Mouse (Mus musculus) intestine, embryonic 15.5 days (tissue): ENCODE measurements at regions not wholly inside any gene's neighbourhood (a gene's known extent, or its start where the extent isn't known, plus 50 kb on each side); places are given as distances from the start of the nearest gene placed in this dataset.

Source experiments
- ATAC-seq: fragments of 200-750 bp; cut with Nextera tagmentation; 2 replicates; pipeline ENCODE4 v1.8.0; 2017; ENCODE audit warnings: moderate TSS enrichment, moderate library complexity
- H3K27ac ChIP-seq: fragments of 300-500 bp; sonication (generic); 2 replicates; pipeline ENCODE4 v1.5.1; 2015; ENCODE audit warnings: mild to moderate bottlenecking, inconsistent platforms
- H3K27me3 ChIP-seq: fragments of 300-500 bp; sonication (generic); replicated peaks from 2 replicates; pipeline ENCODE4 v1.6.1; 2015; ENCODE audit warnings: inconsistent platforms
- H3K36me3 ChIP-seq: fragments of 300-500 bp; sonication (generic); 2 replicates; pipeline ENCODE4 v1.6.1; 2015; ENCODE audit warnings: inconsistent platforms
- H3K4me1 ChIP-seq: fragments of 300-500 bp; sonication (generic); replicated peaks from 2 replicates; pipeline ENCODE4 v1.6.1; 2015; ENCODE audit warnings: inconsistent platforms
- H3K4me2 ChIP-seq: fragments of 300-500 bp; sonication (generic); replicated peaks from 2 replicates; pipeline ENCODE4 v1.6.1; 2015; ENCODE audit warnings: mild to moderate bottlenecking, inconsistent platforms
- H3K4me3 ChIP-seq: fragments of 300-500 bp; sonication (generic); replicated peaks from 2 replicates; pipeline ENCODE4 v1.5.1; 2015; ENCODE audit warnings: inconsistent platforms
- H3K9ac ChIP-seq: fragments of 300-500 bp; sonication (generic); 2 replicates; pipeline ENCODE4 v1.6.1; 2015; ENCODE audit warnings: inconsistent platforms
- H3K9me3 ChIP-seq: fragments of 300-500 bp; sonication (generic); 2 replicates; pipeline ENCODE4 v1.6.1; 2016; ENCODE audit warnings: inconsistent platforms
- WGBS: fragments of 180-500 bp; shearing (Covaris S2); methylation state at CpG from one replicate; pipeline ENCODE4 v1.1.7; 2015; 5-methylcytosine and 5-hydroxymethylcytosine counted together

- no peak overlapping the region for H3K27ac ChIP-seq
- no peaks in the 10 kb centered on the region for H3K4me1 ChIP-seq
- no peak overlapping the region for H3K4me3 ChIP-seq
- H3K9me3 ChIP-seq = no peaks in the 10 kb centered on the region
- ATAC-seq = no peak
- H3K9ac ChIP-seq = no peak overlapping the region
- no peak overlapping the region for H3K4me2 ChIP-seq
- no peaks in the 10 kb centered on the region for H3K36me3 ChIP-seq
- 76% methylated on average over 7 of the region's 7 CpGs for WGBS
- no peaks in the 10 kb centered on the region for H3K27me3 ChIP-seq
Observed at GRCm38 (mm10) chr8:86316236-86316635, 264.2 kb downstream of the Abcc12 start.

- H3K9ac ChIP-seq = no peak overlapping the region
- no peaks in the 10 kb centered on the region for H3K27me3 ChIP-seq
- no peak overlapping the region for H3K4me2 ChIP-seq
- H3K4me1 ChIP-seq = no peaks in the 10 kb centered on the region
- 76% methylated on average over 2 of the region's 2 CpGs for WGBS
- H3K9me3 ChIP-seq = no peaks in the 10 kb centered on the region
- no peak for ATAC-seq
- no peaks in the 10 kb centered on the region for H3K36me3 ChIP-seq
- no peak overlapping the region for H3K4me3 ChIP-seq
- H3K27ac ChIP-seq = no peak overlapping the region
Observed at GRCm38 (mm10) chr8:86309460-86309859, 271.0 kb downstream of the Abcc12 start.

- 79% methylated on average over 3 of the region's 3 CpGs for WGBS
- H3K4me2 ChIP-seq = no peak overlapping the region
- no peaks in the 10 kb centered on the region for H3K36me3 ChIP-seq
- H3K4me3 ChIP-seq = no peak overlapping the region
- no peak overlapping the region for H3K9ac ChIP-seq
- H3K4me1 ChIP-seq = no peaks in the 10 kb centered on the region
- ATAC-seq = no peak
- no peaks in the 10 kb centered on the region for H3K9me3 ChIP-seq
- H3K27me3 ChIP-seq = no peaks in the 10 kb centered on the region
- H3K27ac ChIP-seq = no peak overlapping the region
Observed at GRCm38 (mm10) chr8:86307339-86307738, 273.1 kb downstream of the Abcc12 start.

DNA sequence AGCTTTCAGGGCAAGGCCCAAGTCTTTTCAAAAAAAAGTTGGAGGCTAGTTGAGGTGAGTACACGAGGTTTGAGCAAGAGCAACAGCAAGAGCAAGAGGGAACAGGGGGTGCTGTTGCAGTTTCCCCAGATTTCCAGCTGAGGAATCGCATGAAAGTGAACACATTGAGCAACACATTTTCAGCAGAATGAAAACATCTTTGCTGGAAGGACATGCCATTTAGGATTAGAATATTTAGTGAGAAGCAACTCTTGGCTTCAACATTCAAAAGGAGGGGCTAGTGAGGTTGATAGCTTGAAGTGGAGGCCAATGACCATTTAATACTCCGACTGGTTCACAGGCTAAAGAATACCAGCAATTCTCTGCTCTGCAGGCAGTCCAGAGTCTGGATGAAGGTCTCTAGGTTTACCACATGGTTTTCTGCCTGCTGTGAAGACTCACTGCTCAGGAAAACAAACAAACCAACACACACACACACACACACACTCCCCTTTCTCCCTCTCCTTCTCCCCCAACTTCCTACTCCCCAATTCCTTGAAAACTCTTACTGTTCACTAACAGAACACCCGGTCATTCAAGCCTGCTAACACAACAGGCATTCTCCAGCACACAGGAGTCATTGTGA lies 278.5 kb downstream of the Abcc12 start:
- Histone ChIP-seq H3K9ac (no peak overlapping the region), H3K4me3 (no peak overlapping the region), H3K27me3 (no peaks in the 10 kb centered on the region), H3K9me3 (no peaks in the 10 kb centered on the region), H3K4me2 (no peak overlapping the region), H3K4me1 (no peaks in the 10 kb centered on the region), H3K27ac (no peak overlapping the region), H3K36me3 (no peaks in the 10 kb centered on the region)
- WGBS = 61% methylated on average over 4 of the region's 4 CpGs
- ATAC-seq = no peak

DNA sequence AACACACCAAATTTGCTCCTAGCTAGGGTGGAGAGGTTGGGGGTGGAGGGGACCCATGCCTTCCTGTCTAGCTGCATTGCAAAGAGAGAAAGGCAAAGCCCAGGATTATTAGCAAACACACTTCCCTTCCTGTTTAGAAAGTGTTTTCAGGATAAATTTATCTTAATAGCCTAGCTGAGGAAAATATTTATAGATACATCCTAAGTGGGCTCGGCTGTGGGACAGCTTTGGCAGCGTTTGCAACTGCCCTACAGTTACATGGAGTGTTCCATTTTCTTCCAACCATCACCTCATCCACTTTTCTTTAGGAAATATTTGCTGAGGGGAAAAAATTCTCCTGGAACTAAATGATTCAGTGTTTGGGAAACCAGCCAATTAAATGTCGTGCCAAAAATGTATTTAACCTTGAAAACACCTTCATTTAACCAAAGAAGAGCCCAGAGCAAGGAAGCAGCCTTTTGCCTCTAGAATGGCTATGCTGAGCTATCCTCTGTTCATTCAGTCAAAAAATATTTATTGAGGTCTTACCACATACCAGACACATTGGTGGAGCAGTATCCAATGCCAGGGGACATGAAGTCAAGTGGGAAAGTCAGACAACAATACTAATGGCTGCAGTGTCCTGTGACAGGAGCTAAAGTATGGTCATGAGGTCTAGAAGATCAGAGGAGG lies 291.6 kb downstream of the Abcc12 start:
- Histone ChIP-seq H3K9ac (no peak overlapping the region), H3K9me3 (no peaks in the 10 kb centered on the region), H3K4me1 (no peaks in the 10 kb centered on the region), H3K4me2 (no peak overlapping the region), H3K4me3 (no peak overlapping the region), H3K27me3 (no peaks in the 10 kb centered on the region), H3K36me3 (no peaks in the 10 kb centered on the region), H3K27ac (no peak overlapping the region)
- WGBS = 46% methylated on average over 3 of the region's 3 CpGs
- ATAC-seq = no peak

- ATAC-seq = no peak
- Histone ChIP-seq H3K27me3 (no peaks in the 10 kb centered on the region), H3K27ac (no peak overlapping the region), H3K4me3 (no peak overlapping the region), H3K4me1 (no peaks in the 10 kb centered on the region), H3K36me3 (no peaks in the 10 kb centered on the region), H3K9ac (no peak overlapping the region), H3K4me2 (no peak overlapping the region), H3K9me3 (no peaks in the 10 kb centered on the region)
- 54% methylated on average over 7 of the region's 7 CpGs for WGBS
Observed at GRCm38 (mm10) chr8:86282922-86283321, 297.6 kb downstream of the Abcc12 start.

GRCm38 (mm10) chr8:86280093-86280721 lies 300.3 kb downstream of the Abcc12 start:
- no peak overlapping the region for H3K9ac ChIP-seq
- no peak overlapping the region for H3K4me2 ChIP-seq
- H3K4me1 ChIP-seq = no peaks in the 10 kb centered on the region
- H3K27me3 ChIP-seq = no peaks in the 10 kb centered on the region
- no peak overlapping the region for H3K27ac ChIP-seq
- no peak for ATAC-seq
- no peak overlapping the region for H3K4me3 ChIP-seq
- no peaks in the 10 kb centered on the region for H3K36me3 ChIP-seq
- H3K9me3 ChIP-seq = no peaks in the 10 kb centered on the region
- WGBS = 71% methylated on average over 18 of the region's 18 CpGs

- H3K4me3 ChIP-seq = no peak overlapping the region
- H3K9me3 ChIP-seq = no peaks in the 10 kb centered on the region
- H3K27me3 ChIP-seq = no peaks in the 10 kb centered on the region
- WGBS = 70% methylated on average over 4 of the region's 4 CpGs
- H3K4me2 ChIP-seq = no peak overlapping the region
- no peak overlapping the region for H3K9ac ChIP-seq
- ATAC-seq = no peak
- H3K27ac ChIP-seq = no peak overlapping the region
- no peaks in the 10 kb centered on the region for H3K4me1 ChIP-seq
- no peaks in the 10 kb centered on the region for H3K36me3 ChIP-seq
Observed at GRCm38 (mm10) chr8:86275699-86276098, 304.8 kb downstream of the Abcc12 start.

DNA sequence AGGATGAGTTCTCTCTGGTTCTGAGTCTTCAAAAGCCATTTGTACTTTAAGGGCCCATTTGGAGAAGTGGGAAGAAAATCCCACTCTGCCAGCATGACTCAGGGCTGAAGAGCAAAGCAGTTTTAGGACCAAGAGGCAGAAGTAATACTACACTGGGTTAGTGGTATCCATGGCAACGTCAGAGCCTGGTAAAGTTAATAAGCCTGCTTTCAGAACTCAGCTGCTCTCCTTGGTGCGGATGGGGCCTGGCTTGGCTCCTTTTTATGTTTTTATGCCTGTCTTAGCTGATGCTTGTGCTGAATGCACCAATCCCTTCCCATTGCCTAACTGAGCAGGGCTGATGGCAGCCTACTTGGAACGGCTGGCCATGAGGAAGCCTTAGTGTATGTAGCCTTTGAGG lies 306.7 kb downstream of the Abcc12 start:
- Histone ChIP-seq H3K4me2 (no peak overlapping the region), H3K9me3 (no peaks in the 10 kb centered on the region), H3K9ac (no peak overlapping the region), H3K4me1 (no peaks in the 10 kb centered on the region), H3K27ac (no peak overlapping the region), H3K4me3 (no peak overlapping the region), H3K36me3 (no peaks in the 10 kb centered on the region), H3K27me3 (no peaks in the 10 kb centered on the region)
- WGBS = 46% methylated on average over 3 of the region's 3 CpGs
- no peak for ATAC-seq

DNA sequence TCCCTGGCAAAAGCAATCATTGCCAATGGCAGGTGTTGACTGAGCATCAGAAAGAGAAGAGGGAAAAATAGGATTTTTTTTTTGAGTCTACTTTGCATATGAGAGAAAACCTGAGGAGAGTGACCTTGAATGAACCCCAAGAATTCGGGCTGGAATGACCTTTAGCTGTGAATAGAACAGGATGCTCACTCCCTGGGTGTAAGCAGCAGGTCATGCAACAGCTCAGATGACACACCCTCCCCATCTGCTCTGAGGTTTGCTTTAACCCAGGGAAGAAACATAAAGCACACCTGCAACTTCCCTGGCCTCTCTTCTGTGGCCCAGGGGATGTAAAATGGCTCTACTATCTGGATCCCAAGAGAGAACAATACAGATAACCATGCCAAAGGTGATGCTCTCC lies 307.9 kb downstream of the Abcc12 start:
- ATAC-seq = no peak
- no peaks in the 10 kb centered on the region for H3K9me3 ChIP-seq
- 21% methylated on average over 1 of the region's 1 CpGs for WGBS
- H3K27me3 ChIP-seq = no peaks in the 10 kb centered on the region
- H3K36me3 ChIP-seq = no peaks in the 10 kb centered on the region
- H3K4me2 ChIP-seq = no peak overlapping the region
- H3K4me1 ChIP-seq = no peaks in the 10 kb centered on the region
- no peak overlapping the region for H3K4me3 ChIP-seq
- H3K9ac ChIP-seq = no peak overlapping the region
- no peak overlapping the region for H3K27ac ChIP-seq

GRCm38 (mm10) chr8:86271477-86271876 lies 309.0 kb downstream of the Abcc12 start:
- WGBS = 84% methylated on average over 6 of the region's 6 CpGs
- Histone ChIP-seq H3K9ac (no peak overlapping the region), H3K36me3 (no peaks in the 10 kb centered on the region), H3K4me1 (no peaks in the 10 kb centered on the region), H3K27ac (no peak overlapping the region), H3K27me3 (no peaks in the 10 kb centered on the region), H3K9me3 (no peaks in the 10 kb centered on the region), H3K4me3 (no peak overlapping the region), H3K4me2 (no peak overlapping the region)
- no peak for ATAC-seq

DNA sequence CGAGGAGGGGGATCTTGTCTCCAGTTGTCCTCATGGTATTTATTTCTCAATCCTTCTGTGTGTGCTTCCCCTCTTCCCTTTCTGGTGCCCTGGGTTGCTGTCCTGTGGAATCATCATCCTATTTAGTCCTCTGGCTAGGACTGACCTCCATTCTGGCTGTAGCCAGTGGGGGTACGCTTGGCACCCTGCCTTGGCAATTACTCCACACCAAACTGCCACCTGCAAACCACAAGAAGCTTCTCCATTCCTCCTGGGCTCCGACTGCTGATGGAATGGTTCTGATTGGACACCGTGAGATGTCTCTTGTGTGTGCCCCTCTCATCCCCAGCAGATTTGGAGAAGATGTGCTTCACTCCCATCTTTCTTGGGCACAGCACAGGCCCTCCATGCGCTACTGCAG lies 322.5 kb downstream of the Abcc12 start:
- Histone ChIP-seq H3K36me3 (no peaks in the 10 kb centered on the region), H3K9me3 (no peaks in the 10 kb centered on the region), H3K9ac (no peak overlapping the region), H3K4me1 (no peaks in the 10 kb centered on the region), H3K27ac (no peak overlapping the region), H3K4me3 (no peak overlapping the region), H3K27me3 (no peaks in the 10 kb centered on the region), H3K4me2 (no peak overlapping the region)
- 89% methylated on average over 5 of the region's 5 CpGs for WGBS
- no peak for ATAC-seq

GRCm38 (mm10) chr8:86255431-86255830 lies 325.1 kb downstream of the Abcc12 start:
- H3K36me3 ChIP-seq = no peaks in the 10 kb centered on the region
- H3K27ac ChIP-seq = no peak overlapping the region
- no peak overlapping the region for H3K9ac ChIP-seq
- H3K4me3 ChIP-seq = no peak overlapping the region
- no peaks in the 10 kb centered on the region for H3K4me1 ChIP-seq
- H3K4me2 ChIP-seq = no peak overlapping the region
- no peaks in the 10 kb centered on the region for H3K9me3 ChIP-seq
- H3K27me3 ChIP-seq = no peaks in the 10 kb centered on the region
- no peak for ATAC-seq
